24 mouse cellular contexts compared by ENCODE assay signal in genomic region chr9:37849267-37849666, GRCm38 (mm10). TPM values are rescaled to one million over a fixed set of nuclear protein-coding genes. Genes with fewer than 3 reads are reported as not detected.
"Had no signal": no experiment of that assay in that cellular context is flagged by ENCODE, and none has a peak within 500 bp of the region (broad histone marks: within the 10 kb centered on the region; RNA-seq: fewer than 3 reads in every experiment).

No protein-coding gene starts in this region.

- H3K4me3 ChIP-seq: neural tube, embryonic 15.5 days; stomach, embryonic 15.5 days had no signal

- H3K27ac ChIP-seq: neural tube, embryonic 15.5 days; stomach, embryonic 15.5 days; stomach, postnatal 0 days had no signal

- DNase-seq: retina, postnatal 1 day; right cerebral cortex, adult 18-20 months; right cerebral cortex, postnatal 14 days; right cerebral cortex, postnatal 25 days; right cerebral cortex, postnatal 4 days; spleen, adult 18-20 months; thymus, adult 18-20 months; thymus, adult 2 months; thymus, postnatal 14 days; thymus, postnatal 25 days; thymus, postnatal 36 days; thymus, postnatal 4 days had no signal

RNA-seq across cellular contexts. Expression of gene Olfr877, which starts 4.8 kb away (rescaled TPM):
- total RNA-seq: neutrophil, adult 5-6 weeks had no signal
- polyA plus RNA-seq: neural tube, embryonic 14.5 days; neural tube, embryonic 15.5 days; small intestine, adult 2 months; spleen, adult 2 months; stomach, embryonic 14.5 days; stomach, embryonic 15.5 days; stomach, embryonic 16.5 days; stomach, postnatal 0 days; testis, adult 2 months; thymus, adult 2 months; thymus, postnatal 0 days; urinary bladder, adult 2 months had no signal

RNA-seq across cellular contexts. Expression of gene Olfr876, which starts 46.4 kb away (rescaled TPM):
- total RNA-seq: neutrophil, adult 5-6 weeks had no signal
- polyA plus RNA-seq: neural tube, embryonic 14.5 days; neural tube, embryonic 15.5 days; small intestine, adult 2 months; spleen, adult 2 months; stomach, embryonic 14.5 days; stomach, embryonic 15.5 days; stomach, embryonic 16.5 days; stomach, postnatal 0 days; testis, adult 2 months; thymus, adult 2 months; thymus, postnatal 0 days; urinary bladder, adult 2 months had no signal

RNA-seq across cellular contexts. Expression of gene Olfr145, which starts 47.3 kb away (rescaled TPM):
- polyA plus RNA-seq: neural tube, embryonic 14.5 days; neural tube, embryonic 15.5 days; small intestine, adult 2 months; spleen, adult 2 months; stomach, embryonic 14.5 days; stomach, embryonic 15.5 days; stomach, embryonic 16.5 days; stomach, postnatal 0 days; testis, adult 2 months; thymus, adult 2 months; thymus, postnatal 0 days; urinary bladder, adult 2 months had no signal
